Mouse (Mus musculus) megakaryocyte, embryonic 14.5 days (primary cell): ENCODE measurements at regions not wholly inside any gene's neighbourhood (a gene's known extent, or its start where the extent isn't known, plus 50 kb on each side); places are given as distances from the start of the nearest gene placed in this dataset.

ENCODE experiments used
- FLI1 ChIP-seq: IDR thresholded peaks from 2 replicates; pipeline ENCODE4 v1.6.1; 2012; ENCODE audit warnings: low read length, inconsistent platforms, mixed read lengths
- GATA1 ChIP-seq: IDR thresholded peaks from 3 replicates; pipeline ENCODE4 v1.6.1; 2012; ENCODE audit warnings: mixed read lengths, low read length, inconsistent platforms, borderline replicate concordance

DNA sequence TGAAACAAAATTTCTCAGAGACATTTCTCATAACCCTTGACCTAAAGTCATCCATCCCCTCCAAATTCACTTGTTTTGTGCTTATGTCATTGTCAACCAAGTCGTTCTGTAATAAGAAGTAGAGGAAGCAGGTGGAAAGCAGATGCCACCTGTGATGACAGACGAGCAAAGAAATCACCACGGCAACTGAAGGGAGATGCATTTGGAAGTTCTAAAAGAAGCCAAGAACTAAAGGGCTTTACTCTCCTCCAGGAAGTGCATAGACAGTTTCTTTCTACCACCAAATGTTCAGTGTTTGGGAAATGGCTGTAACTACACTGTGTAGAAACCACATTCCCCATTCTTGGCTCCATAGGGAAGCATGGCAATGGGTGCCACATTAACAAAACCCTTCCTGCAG lies 317.4 kb downstream of the Gm10184 start:
- TF ChIP-seq GATA1 (no peak), FLI1 (no peak)
